Mouse (Mus musculus) intestine, embryonic 15.5 days (tissue): ENCODE results near the gene Plppr3. TPM values are rescaled to one million over a fixed set of nuclear protein-coding genes. Genes with fewer than 3 reads are reported as not detected.
A peak's percentile ranks its signal among the peaks of the same experiment; 100 is the strongest.

ENCODE experiments used
- ATAC-seq: fragments of 200-750 bp; cut with Nextera tagmentation; 2 replicates; pipeline ENCODE4 v1.8.0; 2017; ENCODE audit warnings: moderate TSS enrichment, moderate library complexity
- H3K27ac ChIP-seq: fragments of 300-500 bp; sonication (generic); 2 replicates; pipeline ENCODE4 v1.5.1; 2015; ENCODE audit warnings: mild to moderate bottlenecking, inconsistent platforms
- H3K27me3 ChIP-seq: fragments of 300-500 bp; sonication (generic); replicated peaks from 2 replicates; pipeline ENCODE4 v1.6.1; 2015; ENCODE audit warnings: inconsistent platforms
- H3K36me3 ChIP-seq: fragments of 300-500 bp; sonication (generic); 2 replicates; pipeline ENCODE4 v1.6.1; 2015; ENCODE audit warnings: inconsistent platforms
- H3K4me1 ChIP-seq: fragments of 300-500 bp; sonication (generic); replicated peaks from 2 replicates; pipeline ENCODE4 v1.6.1; 2015; ENCODE audit warnings: inconsistent platforms
- H3K4me2 ChIP-seq: fragments of 300-500 bp; sonication (generic); replicated peaks from 2 replicates; pipeline ENCODE4 v1.6.1; 2015; ENCODE audit warnings: mild to moderate bottlenecking, inconsistent platforms
- H3K4me3 ChIP-seq: fragments of 300-500 bp; sonication (generic); replicated peaks from 2 replicates; pipeline ENCODE4 v1.5.1; 2015; ENCODE audit warnings: inconsistent platforms
- H3K9ac ChIP-seq: fragments of 300-500 bp; sonication (generic); 2 replicates; pipeline ENCODE4 v1.6.1; 2015; ENCODE audit warnings: inconsistent platforms
- H3K9me3 ChIP-seq: fragments of 300-500 bp; sonication (generic); 2 replicates; pipeline ENCODE4 v1.6.1; 2016; ENCODE audit warnings: inconsistent platforms
- WGBS: fragments of 180-500 bp; shearing (Covaris S2); methylation state at CpG from one replicate; pipeline ENCODE4 v1.1.7; 2015; 5-methylcytosine and 5-hydroxymethylcytosine counted together
- polyA plus RNA-seq: library from polyadenylated mRNA; unstranded; fragments of >200 nt; fragmentation: Nextera tagmentation; extraction: Ambion mirVana; gene quantifications from 2 replicates; pipeline ENCODE4 v1.2.1, GENCODE M21; 2015

Plppr3 gene
- polyA plus RNA-seq, 1 experiment from 2014 or later, result 32.7 TPM

DNA sequence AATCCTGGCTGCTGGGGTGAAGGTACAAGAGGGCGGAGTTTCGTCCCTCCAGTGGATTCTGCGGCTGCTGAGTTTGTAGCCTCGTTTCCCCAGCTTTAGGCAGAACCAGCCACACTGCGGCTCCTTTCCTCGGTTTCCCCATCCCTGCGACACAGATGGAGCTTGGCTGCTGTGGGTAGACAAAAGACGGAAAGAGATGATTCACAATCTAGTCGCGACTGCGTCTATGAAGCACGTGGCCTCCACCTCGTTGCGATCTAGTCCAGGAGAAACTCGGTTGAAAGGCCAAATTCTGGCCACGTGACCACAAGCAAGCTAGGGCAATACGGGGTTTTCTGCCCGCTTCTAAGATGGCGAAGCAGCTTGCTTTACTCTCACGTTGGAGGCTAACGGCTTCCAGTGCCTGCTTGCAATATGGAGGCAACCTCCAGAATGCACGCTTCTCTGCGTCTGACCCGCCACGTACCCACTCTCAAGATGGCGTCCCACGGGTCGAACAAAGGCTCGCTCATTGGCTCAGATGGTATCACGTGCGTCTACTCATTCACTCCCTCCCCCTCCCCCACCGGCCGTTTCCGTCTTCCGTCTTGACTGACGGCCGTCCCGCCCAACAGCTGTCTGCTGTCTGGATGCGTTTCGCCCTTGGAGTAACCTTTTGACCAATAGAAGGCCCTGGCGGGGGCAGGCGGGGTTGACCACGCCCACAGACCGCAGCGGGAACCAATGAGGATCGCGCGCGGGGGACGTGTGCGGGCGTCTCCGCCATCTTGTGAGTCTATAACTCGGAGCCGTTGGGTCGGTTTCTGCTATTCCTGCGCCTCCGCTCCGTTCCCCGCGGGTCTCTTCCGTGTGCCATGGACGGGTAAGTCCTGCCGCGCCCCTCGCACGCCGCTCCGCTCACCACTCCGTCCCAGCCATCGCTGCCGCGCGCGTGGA lies 20.3 kb downstream of the Plppr3 start, which contains the start of gene Ptbp1:
TSS of gene Ptbp1 (plus strand) at position 568 of the 936 bp plus-strand sequence.
- under 1% methylated on average over 75 of the region's 75 CpGs for WGBS
- Histone ChIP-seq H3K4me3 (peak within 1 kb of the TSS; percentile 97), H3K27ac (peak within 1 kb of the TSS; percentile 100), H3K9me3 (no peaks in the 10 kb centered on the region), H3K27me3 (no peaks in the 10 kb centered on the region), H3K4me2 (peak within 1 kb of the TSS; percentile 79), H3K4me1 (peaks cover 62% of the 10 kb centered on the region), H3K36me3 (peaks cover 5% of the 10 kb centered on the region), H3K9ac (peak within 1 kb of the TSS; percentile 100)
- peak; percentile 89 for ATAC-seq

DNA sequence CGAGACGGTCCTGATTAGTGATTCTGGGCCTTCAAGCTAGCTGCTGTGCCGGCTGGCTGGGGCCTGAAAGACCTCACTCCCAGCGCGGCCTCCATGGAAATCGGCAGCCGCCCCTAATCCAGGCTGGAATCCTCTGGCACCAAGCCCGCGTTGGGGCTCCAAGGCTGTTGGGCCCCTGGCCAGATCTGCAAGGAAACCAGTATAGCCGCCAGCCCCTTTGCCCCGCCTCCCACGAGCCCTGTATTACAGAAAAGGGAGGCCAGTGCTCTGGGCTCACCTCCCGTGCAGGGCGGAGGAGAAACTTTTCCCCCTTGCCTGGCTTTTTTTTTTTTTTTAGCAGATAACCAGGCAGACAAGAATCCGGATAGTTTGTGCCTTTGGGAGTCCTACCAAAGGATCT lies 21.0 kb downstream of the Plppr3 start:
- H3K27ac ChIP-seq, result peak overlapping the region; percentile 98
- peak overlapping the region; percentile 62 for H3K9ac ChIP-seq
- no peaks in the 10 kb centered on the region for H3K9me3 ChIP-seq
- peak overlapping the region; percentile 76 for H3K4me2 ChIP-seq
- H3K36me3 ChIP-seq, result no peaks in the 10 kb centered on the region
- 0% methylated on average over 15 of the region's 15 CpGs for WGBS
- peaks cover 56% of the 10 kb centered on the region for H3K4me1 ChIP-seq
- peak; percentile 60 for ATAC-seq
- peak overlapping the region; percentile 41 for H3K4me3 ChIP-seq
- no peaks in the 10 kb centered on the region for H3K27me3 ChIP-seq

DNA sequence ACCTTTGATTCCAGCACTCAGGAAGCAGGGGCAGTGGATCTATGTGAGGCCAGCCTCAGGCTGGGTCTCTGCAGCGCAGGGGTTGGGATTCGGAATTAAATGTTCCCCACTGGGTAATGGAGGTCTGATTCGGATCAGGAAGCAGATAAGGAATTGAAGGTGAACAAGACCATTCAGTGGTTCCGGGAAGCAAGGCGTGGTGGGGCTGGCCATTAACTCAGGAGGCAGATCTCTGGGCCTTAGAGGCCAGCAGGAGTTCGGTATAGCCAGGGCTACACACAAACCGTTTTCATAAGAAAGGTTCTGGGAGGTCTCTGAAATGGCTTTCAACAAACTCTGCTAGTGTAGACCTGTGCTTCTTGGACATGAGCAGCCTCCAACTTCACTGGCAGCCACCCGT lies 21.6 kb downstream of the Plppr3 start:
- H3K27me3 ChIP-seq, result no peaks in the 10 kb centered on the region
- 20% methylated on average over 8 of the region's 8 CpGs for WGBS
- ATAC-seq, result no peak

DNA sequence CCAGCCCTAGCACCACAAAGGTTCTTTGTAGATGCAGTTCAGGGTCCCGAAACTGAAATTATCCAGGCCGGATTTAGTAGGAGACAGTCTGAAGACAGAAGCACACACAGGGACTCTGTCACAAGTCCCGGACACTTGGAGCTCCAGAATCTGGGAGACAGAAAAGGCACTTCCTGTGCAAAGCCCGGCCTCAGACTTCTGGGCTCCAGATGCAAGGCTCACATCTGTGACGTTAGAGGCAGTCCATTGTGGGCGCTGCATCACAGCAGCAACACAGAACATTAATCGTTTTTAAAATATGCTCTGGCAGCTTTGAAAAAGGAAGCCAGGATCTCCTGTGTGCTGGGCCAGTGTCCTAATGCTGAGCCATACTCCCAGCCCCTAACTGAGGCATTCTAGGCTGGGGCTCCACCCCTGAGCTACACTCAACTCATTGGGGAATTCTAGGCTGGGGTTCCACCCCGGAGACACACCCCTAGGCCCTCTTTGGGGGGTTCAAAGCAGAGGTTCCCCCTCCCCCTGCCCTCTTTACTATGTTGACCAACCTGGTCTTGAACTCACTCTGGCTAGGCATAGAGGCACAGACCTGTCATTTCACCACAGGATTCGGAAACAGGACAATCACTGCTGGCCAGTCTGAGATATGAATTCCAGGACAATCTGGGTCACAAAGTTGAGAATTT lies 22.2 kb downstream of the Plppr3 start:
- Histone ChIP-seq H3K9ac (peak overlapping the region; percentile 62), H3K4me2 (peak overlapping the region; percentile 76), H3K4me1 (peaks cover 45% of the 10 kb centered on the region), H3K9me3 (no peaks in the 10 kb centered on the region), H3K4me3 (peak overlapping the region; percentile 41; the same call in 1 of the 2 replicates), H3K27me3 (no peaks in the 10 kb centered on the region), H3K27ac (peak overlapping the region; percentile 98), H3K36me3 (no peaks in the 10 kb centered on the region)
- no peak for ATAC-seq
- 22% methylated on average over 9 of the region's 9 CpGs for WGBS

More for the DNA sequence above, 21.6 kb downstream of the Plppr3 start:
- no peaks in the 10 kb centered on the region for H3K9me3 ChIP-seq
- H3K9ac ChIP-seq, result peak overlapping the region; percentile 62
- H3K4me3 ChIP-seq, result peak overlapping the region; percentile 41
- H3K4me2 ChIP-seq, result peak overlapping the region; percentile 76
- peak overlapping the region; percentile 98 for H3K27ac ChIP-seq
- peaks cover 51% of the 10 kb centered on the region for H3K4me1 ChIP-seq
- no peaks in the 10 kb centered on the region for H3K36me3 ChIP-seq

DNA sequence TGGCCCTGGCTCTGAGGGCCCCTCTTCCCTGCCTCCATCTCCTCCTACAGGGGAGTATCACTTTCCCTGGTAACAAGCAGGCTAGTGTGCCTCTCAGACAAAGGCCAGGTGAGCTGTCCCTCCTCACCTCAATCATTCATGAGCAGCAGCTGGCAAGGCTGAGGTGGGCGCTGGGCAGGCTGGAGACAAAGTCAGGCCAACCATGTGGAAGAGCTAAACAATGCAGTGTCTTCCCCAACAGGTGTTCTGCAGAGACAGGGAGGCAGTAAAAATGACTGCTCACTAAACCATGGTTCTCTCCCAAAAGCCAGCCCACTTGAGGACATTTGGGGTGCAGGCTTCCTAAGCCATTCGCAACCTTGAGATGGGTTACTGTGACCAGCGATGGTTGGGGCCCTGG lies 22.8 kb downstream of the Plppr3 start:
- ATAC-seq, result no peak
- H3K4me2 ChIP-seq, result peak overlapping the region; percentile 76

DNA sequence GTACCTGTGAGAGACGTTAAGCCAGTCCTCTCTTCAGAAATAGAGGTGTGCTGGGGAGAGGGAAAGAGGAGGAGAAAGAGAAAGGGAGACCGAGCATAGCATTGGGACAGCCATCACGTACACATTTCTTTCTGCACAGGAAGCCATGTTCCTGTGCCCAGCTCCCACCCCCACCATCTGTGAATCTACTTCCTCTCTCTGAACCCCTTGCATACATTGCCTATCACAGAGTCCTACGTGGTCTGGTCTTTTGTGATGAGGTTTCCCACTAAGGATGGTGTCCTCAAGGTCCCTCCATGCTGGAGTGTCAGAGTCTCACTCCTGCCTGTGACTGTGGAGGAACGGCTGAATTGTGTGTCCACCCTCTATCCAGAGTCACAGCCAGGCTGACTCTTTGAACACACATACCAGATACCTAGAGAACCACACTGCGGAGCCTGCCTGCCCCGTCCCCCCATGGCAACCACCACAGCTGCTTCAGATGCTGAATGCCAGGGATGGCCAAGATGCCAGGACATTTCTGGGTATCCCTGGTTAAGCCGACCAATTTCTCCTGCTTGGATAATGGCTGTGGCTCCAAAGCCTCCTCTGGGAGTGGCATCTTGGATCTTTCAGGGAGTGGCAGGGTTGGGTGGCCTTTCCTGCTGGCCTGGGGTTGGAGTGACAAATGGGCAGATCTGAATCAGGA lies 24.3 kb downstream of the Plppr3 start:
- no peak overlapping the region for H3K4me2 ChIP-seq
- H3K4me3 ChIP-seq, result no peak overlapping the region
- WGBS, result 77% methylated on average over 8 of the region's 8 CpGs
- H3K9ac ChIP-seq, result no peak overlapping the region
- no peaks in the 10 kb centered on the region for H3K36me3 ChIP-seq
- no peak overlapping the region for H3K27ac ChIP-seq
- H3K4me1 ChIP-seq, result peaks cover 35% of the 10 kb centered on the region
- no peak for ATAC-seq
- H3K27me3 ChIP-seq, result no peaks in the 10 kb centered on the region
- no peaks in the 10 kb centered on the region for H3K9me3 ChIP-seq

More for the DNA sequence above, 22.8 kb downstream of the Plppr3 start:
- Histone ChIP-seq H3K27ac (peak overlapping the region; percentile 98), H3K9ac (peak overlapping the region; percentile 19; the same call in 1 of the 2 replicates), H3K4me3 (peak overlapping the region; percentile 9; the same call in 1 of the 2 replicates), H3K27me3 (no peaks in the 10 kb centered on the region), H3K36me3 (no peaks in the 10 kb centered on the region), H3K9me3 (no peaks in the 10 kb centered on the region), H3K4me1 (peaks cover 39% of the 10 kb centered on the region)
- 44% methylated on average over 3 of the region's 3 CpGs for WGBS

DNA sequence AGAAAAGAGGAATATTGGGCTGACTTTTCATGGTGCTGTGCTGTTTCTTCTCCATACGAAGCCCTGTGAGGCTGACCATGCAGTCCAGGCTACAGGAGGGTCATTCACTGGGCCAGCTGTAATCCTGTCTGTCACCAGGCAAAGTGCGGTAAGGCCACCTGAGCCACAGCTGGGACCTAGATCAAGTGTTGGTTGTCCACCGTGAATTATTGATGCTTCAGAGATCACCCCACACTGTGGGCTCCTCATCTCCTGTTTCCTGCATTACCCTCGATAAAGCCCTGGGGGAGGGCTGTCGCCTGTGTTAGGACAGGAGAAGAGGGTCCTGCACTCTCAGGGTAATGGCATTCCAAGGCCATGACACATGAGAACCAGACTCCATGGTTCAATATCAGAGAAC lies 27.9 kb downstream of the Plppr3 start:
- 49% methylated on average over 5 of the region's 5 CpGs for WGBS
- H3K4me1 ChIP-seq, result peaks cover 31% of the 10 kb centered on the region
- no peak overlapping the region for H3K27ac ChIP-seq
- no peak overlapping the region for H3K4me3 ChIP-seq
- H3K9ac ChIP-seq, result no peak overlapping the region
- H3K9me3 ChIP-seq, result no peaks in the 10 kb centered on the region
- ATAC-seq, result no peak
- H3K4me2 ChIP-seq, result no peak overlapping the region
- H3K27me3 ChIP-seq, result no peaks in the 10 kb centered on the region
- H3K36me3 ChIP-seq, result no peaks in the 10 kb centered on the region

DNA sequence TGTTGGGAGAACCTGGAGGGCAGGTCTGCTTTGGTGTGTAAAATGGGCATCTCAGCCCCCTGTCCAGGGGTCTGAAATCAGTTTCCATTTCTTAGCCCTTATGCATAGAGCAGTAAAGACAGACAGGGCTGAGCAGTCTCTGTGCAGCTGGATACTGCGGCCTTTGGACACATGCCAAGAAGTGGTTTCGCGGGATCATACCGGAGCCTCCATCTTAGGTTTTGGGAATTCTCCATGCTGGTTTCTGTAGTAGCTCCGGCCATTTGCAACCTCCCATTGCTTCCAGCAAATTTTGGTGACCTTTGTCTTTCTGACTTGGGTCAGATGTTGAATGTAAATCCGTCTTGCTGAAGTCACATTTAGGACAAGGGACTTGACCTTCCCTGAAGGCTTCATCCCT lies 31.0 kb downstream of the Plppr3 start:
- no peak overlapping the region for H3K9ac ChIP-seq
- no peaks in the 10 kb centered on the region for H3K27me3 ChIP-seq
- no peak overlapping the region for H3K4me2 ChIP-seq
- ATAC-seq, result no peak
- no peaks in the 10 kb centered on the region for H3K9me3 ChIP-seq
- 51% methylated on average over 6 of the region's 6 CpGs for WGBS
- H3K36me3 ChIP-seq, result no peaks in the 10 kb centered on the region
- H3K4me1 ChIP-seq, result peaks cover 19% of the 10 kb centered on the region
- no peak overlapping the region for H3K4me3 ChIP-seq
- H3K27ac ChIP-seq, result no peak overlapping the region

DNA sequence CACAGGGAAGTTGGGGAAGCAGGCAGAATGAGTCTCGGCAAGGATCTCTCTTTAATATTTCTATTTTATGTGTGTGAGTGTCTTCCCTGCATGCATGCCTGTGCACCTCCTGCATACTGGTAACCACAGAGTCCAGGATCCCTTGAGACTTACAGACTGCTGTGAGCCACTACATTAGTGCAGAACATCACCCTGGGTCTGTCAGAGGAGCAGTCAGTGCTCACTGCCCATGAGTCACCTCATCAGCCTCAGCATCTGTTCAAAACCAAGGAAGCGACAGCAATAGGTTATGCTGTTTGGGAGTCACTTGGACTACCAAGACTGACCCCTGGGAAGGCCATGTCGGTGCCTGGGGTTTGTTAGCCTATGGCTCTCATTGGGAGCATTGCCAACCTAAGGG lies 32.1 kb downstream of the Plppr3 start:
- Histone ChIP-seq H3K36me3 (no peaks in the 10 kb centered on the region), H3K27me3 (no peaks in the 10 kb centered on the region), H3K4me1 (peaks cover 19% of the 10 kb centered on the region), H3K9ac (no peak overlapping the region), H3K4me2 (no peak overlapping the region), H3K27ac (0 out of 2 replicates have a peak overlapping the region, but pooled peaks have one; percentile 18), H3K9me3 (no peaks in the 10 kb centered on the region), H3K4me3 (no peak overlapping the region)
- WGBS, result 71% methylated on average over 3 of the region's 3 CpGs
- ATAC-seq, result no peak

DNA sequence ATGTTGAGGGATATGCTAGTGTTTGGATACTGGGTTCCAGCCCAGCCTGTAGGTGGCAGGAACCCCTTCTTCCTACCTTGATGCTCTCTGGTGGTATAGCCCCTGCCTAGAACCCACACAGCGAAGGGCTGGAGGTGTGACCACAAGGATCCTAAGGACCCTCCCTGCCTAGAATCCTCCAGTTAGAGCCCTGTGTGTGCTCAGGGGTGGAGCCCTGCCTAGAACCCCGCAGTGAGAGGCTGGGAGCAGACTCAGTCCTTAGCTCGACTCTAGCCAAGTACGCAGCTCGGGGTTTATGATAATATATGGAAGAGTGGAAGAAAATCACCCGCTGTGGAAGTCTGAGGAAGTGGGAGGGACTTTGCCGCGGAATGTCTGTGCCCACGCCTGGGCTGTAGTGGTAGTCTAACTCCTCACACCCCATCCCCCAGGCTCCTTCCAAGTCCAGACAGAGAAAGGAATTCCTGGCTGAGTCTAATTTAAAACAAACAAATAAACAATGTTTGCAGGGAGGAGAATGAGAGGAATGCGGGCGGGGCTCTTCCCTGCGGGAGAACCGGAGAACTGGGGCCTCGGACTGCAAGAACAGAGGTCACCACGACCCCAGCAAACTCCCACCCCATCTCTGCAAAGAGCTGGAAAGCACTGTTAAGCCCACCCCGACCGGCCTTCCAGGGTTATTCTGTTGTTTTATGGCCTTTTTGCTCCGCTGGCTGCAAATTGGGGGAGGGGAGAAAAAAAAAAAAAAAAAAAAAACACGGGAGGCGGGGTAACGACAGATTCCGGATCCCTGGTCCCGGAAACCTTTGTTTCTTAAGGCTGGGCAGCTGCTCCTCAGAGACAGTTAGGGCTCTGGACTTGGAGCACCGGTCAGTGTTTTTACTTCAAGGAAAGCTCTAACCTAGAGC lies 33.5 kb downstream of the Plppr3 start:
- no peaks in the 10 kb centered on the region for H3K9me3 ChIP-seq

DNA sequence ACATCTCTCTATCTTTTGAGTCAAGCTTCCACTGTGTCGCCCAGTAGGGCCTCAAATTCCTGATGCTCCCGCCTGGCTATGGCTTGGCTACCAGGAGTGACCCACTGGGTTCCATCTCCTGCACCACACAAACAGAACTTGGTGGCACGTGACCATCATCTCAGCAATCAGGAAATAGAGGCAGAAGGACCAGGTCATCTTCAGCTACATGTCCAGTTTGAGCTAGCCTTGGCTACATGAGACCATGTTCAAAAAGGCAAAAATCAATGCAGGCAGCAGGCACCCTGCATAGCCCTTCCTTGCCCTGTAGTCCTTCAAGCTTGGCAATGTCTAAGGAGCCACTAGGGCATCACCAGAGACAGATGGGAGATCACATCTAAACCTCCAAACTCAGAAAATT lies 34.3 kb downstream of the Plppr3 start:
- Histone ChIP-seq H3K9ac (no peak overlapping the region), H3K9me3 (no peaks in the 10 kb centered on the region), H3K4me3 (no peak overlapping the region), H3K4me1 (peaks cover 19% of the 10 kb centered on the region), H3K36me3 (no peaks in the 10 kb centered on the region), H3K4me2 (peak overlapping the region; percentile 73; the same call in 1 of the 2 replicates), H3K27ac (peak overlapping the region; percentile 90), H3K27me3 (no peaks in the 10 kb centered on the region)
- ATAC-seq, result no peak
- 94% methylated on average over 3 of the region's 3 CpGs for WGBS

More for the DNA sequence above, 33.5 kb downstream of the Plppr3 start:
- under 1% methylated on average over 24 of the region's 24 CpGs for WGBS
- no peaks in the 10 kb centered on the region for H3K27me3 ChIP-seq
- peak overlapping the region; percentile 38 for H3K4me3 ChIP-seq
- peak overlapping the region; percentile 90 for H3K27ac ChIP-seq
- peak overlapping the region; percentile 44 for H3K9ac ChIP-seq
- ATAC-seq, result peak; percentile 91
- H3K4me1 ChIP-seq, result peaks cover 19% of the 10 kb centered on the region
- peak overlapping the region; percentile 73 for H3K4me2 ChIP-seq
- H3K36me3 ChIP-seq, result no peaks in the 10 kb centered on the region
